Mouse (Mus musculus) stomach, embryonic 15.5 days (tissue): ENCODE measurements around the gene Fbxo11. TPM values are rescaled to one million over a fixed set of nuclear protein-coding genes. Genes with fewer than 3 reads are reported as not detected.
"Not testable (repeated sequence)": the region's sequence is repeated elsewhere in the genome, so short reads cannot be mapped to it uniquely, and the experiment has no call there.

Experiments
- ATAC-seq: fragments of 200-750 bp; cut with Nextera tagmentation; 2 replicates; pipeline ENCODE4 v1.8.0; 2017; ENCODE audit warnings: low read depth, moderate number of reproducible peaks, moderate TSS enrichment; ENCODE audit not compliant: insufficient read depth, low FRiP score
- H3K27ac ChIP-seq: fragments of 300-500 bp; sonication (generic); 2 replicates; pipeline ENCODE4 v1.5.1; 2015; ENCODE audit warnings: mild to moderate bottlenecking, inconsistent platforms
- H3K27me3 ChIP-seq: fragments of 300-500 bp; sonication (generic); replicated peaks from 2 replicates; pipeline ENCODE4 v1.6.1; 2015; ENCODE audit warnings: inconsistent platforms
- H3K36me3 ChIP-seq: fragments of 300-500 bp; sonication (generic); 2 replicates; pipeline ENCODE4 v1.6.1; 2015; ENCODE audit warnings: inconsistent platforms
- H3K4me1 ChIP-seq: fragments of 300-500 bp; sonication (generic); 2 replicates; pipeline ENCODE4 v1.6.1; 2015; ENCODE audit warnings: inconsistent platforms
- H3K4me2 ChIP-seq: fragments of 300-500 bp; sonication (generic); 2 replicates; pipeline ENCODE4 v1.6.1; 2015; ENCODE audit warnings: mild to moderate bottlenecking, inconsistent platforms
- H3K4me3 ChIP-seq: fragments of 300-500 bp; sonication (generic); replicated peaks from 2 replicates; pipeline ENCODE4 v1.5.1; 2015; ENCODE audit warnings: inconsistent platforms
- H3K9ac ChIP-seq: fragments of 300-500 bp; sonication (generic); 2 replicates; pipeline ENCODE4 v1.6.1; 2015; ENCODE audit warnings: inconsistent platforms
- H3K9me3 ChIP-seq: fragments of 300-500 bp; sonication (generic); 2 replicates; pipeline ENCODE4 v1.6.1; 2016; ENCODE audit warnings: inconsistent platforms
- WGBS: fragments of 180-500 bp; shearing (Covaris S2); methylation state at CpG from one replicate; pipeline ENCODE4 v1.1.7; 2015; 5-methylcytosine and 5-hydroxymethylcytosine counted together
- polyA plus RNA-seq: library from polyadenylated mRNA; unstranded; fragments of >200 nt; fragmentation: Nextera tagmentation; extraction: Ambion mirVana; gene quantifications from 2 replicates; pipeline ENCODE4 v1.2.1, GENCODE M21; 2015

Gene Fbxo11
- polyA plus RNA-seq, 1 experiment from 2014 or later = 15.2 TPM

- Histone ChIP-seq H3K4me2 (no peak overlapping the region), H3K27ac (no peak overlapping the region), H3K4me1 (no peaks in the 10 kb centered on the region), H3K9ac (no peak overlapping the region), H3K4me3 (no peak overlapping the region), H3K9me3 (no peaks in the 10 kb centered on the region), H3K36me3 (no peaks in the 10 kb centered on the region), H3K27me3 (no peaks in the 10 kb centered on the region)
- WGBS = 78% methylated on average over 4 of the region's 4 CpGs
- no peak; the same call in 1 of the 2 replicates for ATAC-seq
Measured at GRCm38 (mm10) chr17:88034418-88034817, 30.7 kb downstream of the Fbxo11 start.

- peak; percentile 70; the same call in 1 of the 2 replicates for ATAC-seq
- no peaks in the 10 kb centered on the region for H3K9me3 ChIP-seq
- no peaks in the 10 kb centered on the region for H3K4me1 ChIP-seq
- 90% methylated on average over 5 of the region's 5 CpGs for WGBS
- no peak overlapping the region for H3K4me3 ChIP-seq
- H3K9ac ChIP-seq = no peak overlapping the region
- H3K27me3 ChIP-seq = no peaks in the 10 kb centered on the region
- H3K4me2 ChIP-seq = no peak overlapping the region
- H3K27ac ChIP-seq = no peak overlapping the region
- no peaks in the 10 kb centered on the region for H3K36me3 ChIP-seq
Measured at GRCm38 (mm10) chr17:88031755-88032154, 33.3 kb downstream of the Fbxo11 start.

DNA sequence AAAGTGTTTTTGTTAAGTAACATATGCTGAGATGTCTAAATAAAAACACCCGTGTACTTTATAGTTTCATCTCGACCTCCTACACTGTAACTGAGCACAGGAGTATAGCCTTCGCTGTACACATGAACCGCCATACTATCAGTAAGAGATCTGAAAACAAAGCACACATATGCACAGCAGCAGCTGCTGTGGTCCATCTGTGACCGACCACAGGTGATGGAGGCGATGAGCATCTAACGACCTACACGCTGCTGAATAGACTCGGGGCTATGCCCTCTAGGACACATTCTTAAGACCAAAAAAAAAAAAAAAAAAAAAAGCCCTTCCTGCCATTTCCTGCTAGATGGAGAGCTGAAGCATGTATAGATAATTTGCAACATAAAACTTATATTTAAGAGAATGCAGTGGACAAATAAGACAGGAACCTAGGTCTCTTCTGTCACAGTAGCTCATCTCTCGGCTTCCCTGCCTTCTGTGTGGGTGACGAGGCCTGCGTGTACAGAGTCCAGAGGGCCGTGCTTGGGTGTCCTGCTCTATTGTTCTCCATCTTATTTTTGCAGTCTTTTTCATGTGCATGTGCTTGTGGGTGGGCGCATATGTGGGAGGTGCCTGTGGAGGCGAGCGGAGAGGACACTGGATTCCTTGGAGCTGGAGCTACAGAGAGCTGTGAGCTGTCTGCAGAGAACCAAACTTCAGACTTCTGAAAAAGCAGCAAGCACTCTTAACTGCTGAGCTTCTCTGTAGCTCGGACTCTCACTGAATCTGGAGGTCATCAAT, 35.7 kb downstream of the Fbxo11 start:
- H3K4me1 ChIP-seq = no peaks in the 10 kb centered on the region
- H3K27ac ChIP-seq = no peak overlapping the region
- H3K4me2 ChIP-seq = no peak overlapping the region
- 76% methylated on average over 17 of the region's 17 CpGs for WGBS
- H3K9me3 ChIP-seq = no peaks in the 10 kb centered on the region
- no peaks in the 10 kb centered on the region for H3K27me3 ChIP-seq
- ATAC-seq = no peak
- H3K4me3 ChIP-seq = no peak overlapping the region
- H3K9ac ChIP-seq = no peak overlapping the region
- H3K36me3 ChIP-seq = no peaks in the 10 kb centered on the region

GRCm38 (mm10) chr17:88025227-88025626, 39.9 kb downstream of the Fbxo11 start:
- no peak overlapping the region for H3K4me3 ChIP-seq
- H3K27ac ChIP-seq = no peak overlapping the region
- H3K9ac ChIP-seq = no peak overlapping the region
- ATAC-seq = no peak
- H3K9me3 ChIP-seq = no peaks in the 10 kb centered on the region
- no peaks in the 10 kb centered on the region for H3K4me1 ChIP-seq
- H3K4me2 ChIP-seq = no peak overlapping the region
- no peaks in the 10 kb centered on the region for H3K36me3 ChIP-seq
- no peaks in the 10 kb centered on the region for H3K27me3 ChIP-seq
- 39% methylated on average over 4 of the region's 4 CpGs for WGBS

GRCm38 (mm10) chr17:88023924-88024323, 41.2 kb downstream of the Fbxo11 start:
- Histone ChIP-seq H3K9me3 (no peaks in the 10 kb centered on the region), H3K4me3 (no peak overlapping the region), H3K9ac (no peak overlapping the region), H3K27me3 (no peaks in the 10 kb centered on the region), H3K4me1 (no peaks in the 10 kb centered on the region), H3K36me3 (no peaks in the 10 kb centered on the region), H3K27ac (no peak overlapping the region), H3K4me2 (no peak overlapping the region)
- 86% methylated on average over 1 of the region's 1 CpGs for WGBS
- ATAC-seq = no peak

- not testable (repeated sequence) for H3K9me3 ChIP-seq, H3K9ac ChIP-seq, H3K4me3 ChIP-seq, ATAC-seq, H3K27me3 ChIP-seq, H3K36me3 ChIP-seq, H3K4me2 ChIP-seq, H3K4me1 ChIP-seq, H3K27ac ChIP-seq
- WGBS = 89% methylated on average over 8 of the region's 8 CpGs
Measured at GRCm38 (mm10) chr17:88016027-88016426, 49.1 kb downstream of the Fbxo11 start.

DNA sequence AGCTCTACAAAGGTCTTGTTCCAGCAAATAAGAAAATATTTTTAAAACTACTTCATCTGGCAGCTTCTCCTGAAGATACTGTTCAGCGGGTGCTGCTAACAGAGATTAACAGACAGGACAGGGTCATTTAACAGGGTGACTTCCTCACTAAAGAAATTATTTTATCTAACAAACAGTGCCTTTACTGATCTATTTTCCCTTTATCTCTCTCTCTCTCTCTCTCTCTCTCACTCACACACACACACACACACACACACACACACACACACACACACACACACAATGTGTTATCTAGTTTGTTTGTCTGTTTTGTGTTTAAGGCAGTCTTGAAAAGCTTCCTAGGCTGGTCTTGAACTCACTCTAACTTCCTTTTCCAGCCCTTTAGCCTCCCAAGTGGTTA, 50.6 kb downstream of the Fbxo11 start:
- 74% methylated on average over 1 of the region's 1 CpGs for WGBS
- no peak overlapping the region for H3K4me2 ChIP-seq
- H3K9me3 ChIP-seq = no peaks in the 10 kb centered on the region
- no peak overlapping the region for H3K4me3 ChIP-seq
- no peak overlapping the region for H3K9ac ChIP-seq
- H3K4me1 ChIP-seq = no peaks in the 10 kb centered on the region
- H3K36me3 ChIP-seq = peaks cover 9% of the 10 kb centered on the region; the same call in 1 of the 2 replicates
- no peak overlapping the region for H3K27ac ChIP-seq
- no peak for ATAC-seq
- H3K27me3 ChIP-seq = no peaks in the 10 kb centered on the region

- no peak overlapping the region for H3K4me3 ChIP-seq
- no peak overlapping the region for H3K9ac ChIP-seq
- H3K36me3 ChIP-seq = peaks cover 29% of the 10 kb centered on the region
- no peak overlapping the region for H3K27ac ChIP-seq
- 64% methylated on average over 8 of the region's 8 CpGs for WGBS
- ATAC-seq = no peak
- H3K4me1 ChIP-seq = no peaks in the 10 kb centered on the region
- no peaks in the 10 kb centered on the region for H3K27me3 ChIP-seq
- no peaks in the 10 kb centered on the region for H3K9me3 ChIP-seq
- no peak overlapping the region for H3K4me2 ChIP-seq
Measured at GRCm38 (mm10) chr17:88006956-88007355, 58.1 kb downstream of the Fbxo11 start.

GRCm38 (mm10) chr17:88004892-88005291, 60.2 kb downstream of the Fbxo11 start:
- Histone ChIP-seq H3K9me3 (no peaks in the 10 kb centered on the region), H3K36me3 (peaks cover 26% of the 10 kb centered on the region), H3K27me3 (no peaks in the 10 kb centered on the region), H3K4me1 (no peaks in the 10 kb centered on the region), H3K4me3 (no peak overlapping the region), H3K4me2 (no peak overlapping the region), H3K27ac (no peak overlapping the region), H3K9ac (no peak overlapping the region)
- 83% methylated on average over 1 of the region's 1 CpGs for WGBS
- no peak for ATAC-seq

DNA sequence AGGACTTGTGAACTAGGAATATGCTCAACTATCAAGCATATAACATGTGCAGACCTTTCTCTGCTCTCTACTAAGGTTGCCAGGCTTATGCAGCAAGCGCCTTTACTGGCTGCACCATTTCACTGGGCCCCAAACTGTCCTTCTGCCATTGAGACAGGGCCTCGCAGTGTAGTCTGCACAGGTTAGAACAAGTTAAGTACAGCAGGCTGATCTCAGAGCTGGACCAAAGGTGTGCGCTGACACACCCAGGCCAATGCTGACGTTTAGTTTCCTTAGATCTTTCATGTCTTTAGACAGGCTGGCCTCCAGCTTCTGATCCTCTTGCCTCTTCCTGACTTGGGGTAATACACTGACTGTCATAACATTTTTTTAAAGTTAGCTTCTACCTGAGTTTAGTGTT, 67.3 kb downstream of the Fbxo11 start:
- ATAC-seq = no peak
- Histone ChIP-seq H3K27me3 (no peaks in the 10 kb centered on the region), H3K27ac (no peak overlapping the region), H3K4me3 (no peak overlapping the region), H3K36me3 (peaks cover 19% of the 10 kb centered on the region), H3K4me1 (no peaks in the 10 kb centered on the region), H3K4me2 (no peak overlapping the region), H3K9ac (no peak overlapping the region), H3K9me3 (no peaks in the 10 kb centered on the region)
- WGBS = 76% methylated on average over 4 of the region's 4 CpGs

DNA sequence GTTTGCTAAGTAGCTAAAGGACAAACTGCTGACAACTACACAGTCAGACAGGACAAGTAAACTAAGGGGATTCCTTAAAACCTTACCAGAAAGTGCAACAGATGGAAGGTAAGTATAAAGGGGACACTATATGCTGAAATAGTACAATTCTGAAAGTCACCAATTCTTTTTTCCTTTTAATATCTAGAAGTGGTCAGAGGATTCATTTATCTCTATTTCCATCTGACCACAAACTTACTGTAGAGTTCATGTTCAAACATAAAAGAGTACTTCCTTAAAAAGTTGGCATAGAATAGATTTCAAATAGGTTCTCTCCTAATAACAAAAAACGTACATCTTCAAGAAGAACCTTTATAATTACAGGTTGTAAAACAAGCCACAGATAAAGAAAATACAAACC, 71.8 kb downstream of the Fbxo11 start:
- no peak for ATAC-seq
- Histone ChIP-seq H3K36me3 (peaks cover 32% of the 10 kb centered on the region), H3K4me2 (no peak overlapping the region), H3K27me3 (no peaks in the 10 kb centered on the region), H3K4me3 (no peak overlapping the region), H3K27ac (no peak overlapping the region), H3K9me3 (no peaks in the 10 kb centered on the region), H3K4me1 (no peaks in the 10 kb centered on the region), H3K9ac (no peak overlapping the region)
- 89% methylated on average over 1 of the region's 1 CpGs for WGBS

DNA sequence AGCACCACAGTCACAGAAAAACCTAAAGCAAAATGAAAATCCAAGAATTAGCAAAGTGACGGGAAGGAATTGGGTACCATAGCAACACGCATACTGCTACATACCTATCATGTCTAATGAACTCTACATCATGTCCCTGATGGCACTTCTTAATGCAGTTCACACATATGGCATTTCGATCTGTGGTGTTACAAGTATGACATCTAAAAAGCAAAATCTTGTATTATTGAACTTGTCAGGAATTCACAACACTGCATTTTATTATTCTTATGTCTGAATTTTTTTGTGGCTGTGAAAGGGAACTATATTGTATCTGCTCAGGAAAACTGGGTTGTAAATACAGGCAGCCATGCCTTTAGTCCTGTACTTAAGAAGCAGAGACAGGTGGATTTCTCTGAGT, 72.9 kb downstream of the Fbxo11 start:
- H3K27me3 ChIP-seq = no peaks in the 10 kb centered on the region
- no peak overlapping the region for H3K4me3 ChIP-seq
- H3K4me1 ChIP-seq = no peaks in the 10 kb centered on the region
- peaks cover 41% of the 10 kb centered on the region for H3K36me3 ChIP-seq
- H3K4me2 ChIP-seq = no peak overlapping the region
- H3K9me3 ChIP-seq = no peaks in the 10 kb centered on the region
- H3K27ac ChIP-seq = no peak overlapping the region
- WGBS = 84% methylated on average over 3 of the region's 3 CpGs
- no peak for ATAC-seq
- no peak overlapping the region for H3K9ac ChIP-seq

DNA sequence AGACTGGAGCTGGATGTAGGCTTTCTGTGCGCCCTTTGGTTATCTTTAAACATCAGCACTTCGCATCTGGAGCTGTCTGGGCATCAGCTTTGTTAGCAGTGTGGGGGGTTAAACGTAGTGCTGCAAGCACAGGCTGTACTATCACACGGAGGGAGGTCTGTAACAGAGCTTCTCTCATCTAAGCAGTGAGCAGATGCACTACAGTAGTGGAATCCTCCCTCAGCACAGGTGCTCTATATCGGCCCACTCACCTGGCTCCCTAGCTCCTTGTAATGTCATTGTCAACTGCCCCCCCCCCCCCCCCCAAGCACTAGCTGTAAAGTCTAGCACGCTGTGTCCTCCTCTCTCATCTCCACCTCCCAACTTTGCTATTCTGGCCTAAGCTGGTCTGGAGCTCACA, 77.6 kb downstream of the Fbxo11 start:
- H3K27ac ChIP-seq = no peak overlapping the region
- H3K4me2 ChIP-seq = no peak overlapping the region
- H3K9ac ChIP-seq = no peak overlapping the region
- WGBS = 66% methylated on average over 6 of the region's 6 CpGs
- H3K27me3 ChIP-seq = no peaks in the 10 kb centered on the region
- no peak overlapping the region for H3K4me3 ChIP-seq
- peaks cover 55% of the 10 kb centered on the region for H3K36me3 ChIP-seq
- H3K4me1 ChIP-seq = no peaks in the 10 kb centered on the region
- no peaks in the 10 kb centered on the region for H3K9me3 ChIP-seq
- ATAC-seq = no peak
